Mouse (Mus musculus) heart, embryonic 15.5 days (tissue): ENCODE measurements at regions not wholly inside any gene's neighbourhood (a gene's known extent, or its start where the extent isn't known, plus 50 kb on each side); places are given as distances from the start of the nearest gene placed in this dataset.

Source experiments
- ATAC-seq: fragments of 200-750 bp; cut with Nextera tagmentation; replicated peaks from 2 replicates; pipeline ENCODE4 v1.8.0; 2017; ENCODE audit warnings: low read depth, moderate TSS enrichment; ENCODE audit not compliant: insufficient number of reproducible peaks, insufficient read depth, low FRiP score
- H3K27ac ChIP-seq: fragments of 300-500 bp; sonication (generic); 2 replicates; pipeline ENCODE4 v1.5.1; 2015; ENCODE audit warnings: mild to moderate bottlenecking, inconsistent platforms
- H3K27me3 ChIP-seq: fragments of 300-500 bp; sonication (generic); 2 replicates; pipeline ENCODE4 v1.6.1; 2015; ENCODE audit warnings: inconsistent platforms
- H3K36me3 ChIP-seq: fragments of 300-500 bp; sonication (generic); 2 replicates; pipeline ENCODE4 v1.6.1; 2015; ENCODE audit warnings: mild to moderate bottlenecking, inconsistent platforms
- H3K4me1 ChIP-seq: fragments of 300-500 bp; sonication (generic); replicated peaks from 2 replicates; pipeline ENCODE4 v1.6.1; 2015; ENCODE audit warnings: inconsistent platforms
- H3K4me2 ChIP-seq: fragments of 300-500 bp; sonication (generic); 2 replicates; pipeline ENCODE4 v1.6.1; 2015; ENCODE audit warnings: inconsistent platforms, mild to moderate bottlenecking, moderate library complexity
- H3K4me3 ChIP-seq: fragments of 300-500 bp; sonication (generic); 2 replicates; pipeline ENCODE4 v1.5.1; 2015; ENCODE audit warnings: mild to moderate bottlenecking, inconsistent platforms
- H3K9ac ChIP-seq: fragments of 300-500 bp; sonication (generic); 2 replicates; pipeline ENCODE4 v1.6.1; 2015; ENCODE audit warnings: mild to moderate bottlenecking, inconsistent platforms
- H3K9me3 ChIP-seq: fragments of 300-500 bp; sonication (generic); replicated peaks from 2 replicates; pipeline ENCODE4 v1.6.1; 2016; ENCODE audit warnings: inconsistent platforms
- WGBS: fragments of 180-500 bp; shearing (Covaris S2); methylation state at CpG from one replicate; pipeline ENCODE4 v1.1.7; 2015; ENCODE audit warnings: mixed read lengths; 5-methylcytosine and 5-hydroxymethylcytosine counted together

DNA sequence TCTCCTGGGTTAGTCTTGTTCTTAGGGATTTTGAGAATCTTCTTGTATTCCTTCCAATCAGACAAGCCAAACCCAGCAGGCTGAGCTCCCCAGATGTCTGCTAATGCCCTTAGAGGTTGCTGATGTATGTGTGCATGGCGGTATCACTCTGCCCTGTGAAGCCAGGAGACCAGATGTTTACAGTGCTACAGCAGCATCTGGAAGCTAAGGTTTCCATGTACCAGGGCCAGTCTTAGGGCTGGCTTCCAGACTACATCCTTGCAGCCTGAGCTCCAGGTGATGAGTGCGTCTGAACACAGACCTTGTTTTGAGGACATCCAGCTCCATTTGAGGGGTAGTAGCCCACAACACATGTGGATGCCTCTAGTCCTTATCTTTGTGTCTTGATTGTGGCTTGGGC, 241.7 kb downstream of the Ttc32 start:
- Histone ChIP-seq H3K4me1 (peaks cover 9% of the 10 kb centered on the region), H3K4me2 (no peak overlapping the region), H3K9ac (no peak overlapping the region), H3K9me3 (no peaks in the 10 kb centered on the region), H3K4me3 (no peak overlapping the region), H3K36me3 (no peaks in the 10 kb centered on the region), H3K27ac (no peak overlapping the region), H3K27me3 (no peaks in the 10 kb centered on the region)
- WGBS: 85% methylated on average over 2 of the region's 2 CpGs
- ATAC-seq: no peak

DNA sequence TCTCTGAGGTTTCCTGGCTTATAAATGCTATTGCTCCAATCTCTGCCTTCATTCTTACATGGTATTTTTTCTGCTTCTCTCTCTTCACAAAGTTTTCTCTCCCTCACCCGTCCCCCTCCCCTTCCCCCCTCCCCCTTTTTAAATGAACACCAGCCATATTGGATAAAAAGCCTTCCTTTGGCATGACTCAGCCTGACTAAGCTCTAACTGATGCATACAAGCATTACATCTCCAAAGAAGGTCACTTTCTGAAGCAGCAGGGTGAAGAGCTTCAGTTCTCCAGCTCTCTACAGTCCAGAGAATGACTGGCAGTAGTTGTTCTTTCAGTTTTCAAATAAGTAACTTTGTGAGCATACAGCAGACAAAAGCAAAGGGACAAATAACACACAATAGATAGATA, 244.4 kb downstream of the Ttc32 start:
- 50% methylated on average over 1 of the region's 1 CpGs for WGBS
- H3K4me3 ChIP-seq: no peak overlapping the region
- H3K27ac ChIP-seq: no peak overlapping the region
- H3K4me1 ChIP-seq: peaks cover 9% of the 10 kb centered on the region
- no peak overlapping the region for H3K4me2 ChIP-seq
- no peaks in the 10 kb centered on the region for H3K27me3 ChIP-seq
- no peak for ATAC-seq
- H3K36me3 ChIP-seq: no peaks in the 10 kb centered on the region
- no peaks in the 10 kb centered on the region for H3K9me3 ChIP-seq
- H3K9ac ChIP-seq: no peak overlapping the region

DNA sequence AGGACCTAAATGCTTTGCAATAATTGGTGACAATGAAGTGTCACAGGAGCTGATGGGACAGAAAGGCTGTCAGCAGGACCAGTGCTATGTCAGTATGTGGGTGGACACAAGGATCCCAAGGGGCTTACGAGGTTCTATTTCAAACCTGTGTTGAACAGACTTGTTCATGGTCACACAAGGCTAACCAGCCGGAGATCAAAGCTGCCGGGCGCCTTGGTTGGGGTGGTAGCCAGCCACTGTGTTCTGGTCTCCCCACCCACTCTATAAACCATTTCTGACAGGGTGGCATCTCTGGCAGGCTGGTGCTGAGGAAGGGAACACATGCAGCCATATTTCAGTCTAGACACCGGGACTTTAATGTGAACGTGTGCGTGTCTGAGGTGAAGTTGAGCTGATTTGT, 245.9 kb downstream of the Ttc32 start:
- Histone ChIP-seq H3K4me3 (no peak overlapping the region), H3K4me1 (peaks cover 8% of the 10 kb centered on the region), H3K36me3 (no peaks in the 10 kb centered on the region), H3K9ac (no peak overlapping the region), H3K27ac (no peak overlapping the region), H3K9me3 (no peaks in the 10 kb centered on the region), H3K4me2 (no peak overlapping the region), H3K27me3 (no peaks in the 10 kb centered on the region)
- 91% methylated on average over 7 of the region's 7 CpGs for WGBS
- no peak for ATAC-seq

DNA sequence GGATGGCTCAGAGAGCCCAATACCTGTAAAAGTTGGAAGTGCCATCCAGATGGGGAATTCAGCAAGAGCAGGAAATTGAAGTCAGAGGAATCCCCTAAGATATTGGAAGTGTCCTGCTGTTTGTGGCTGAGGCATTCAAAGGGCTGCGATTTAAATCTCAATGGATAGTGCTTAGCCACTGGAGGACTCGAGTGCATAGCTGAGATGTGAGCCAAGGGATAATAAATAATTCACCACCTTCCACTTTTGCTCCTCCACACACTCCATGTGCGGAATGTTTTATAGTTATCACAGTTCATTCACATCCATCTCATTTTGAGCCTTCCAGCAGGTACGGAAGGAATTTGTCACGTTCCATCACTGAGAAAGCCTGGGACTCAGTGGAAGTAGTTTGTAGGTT, 248.9 kb downstream of the Ttc32 start:
- no peaks in the 10 kb centered on the region for H3K27me3 ChIP-seq
- H3K36me3 ChIP-seq: no peaks in the 10 kb centered on the region
- H3K9ac ChIP-seq: no peak overlapping the region
- no peak overlapping the region for H3K27ac ChIP-seq
- 28% methylated on average over 5 of the region's 5 CpGs for WGBS
- H3K9me3 ChIP-seq: no peaks in the 10 kb centered on the region
- H3K4me3 ChIP-seq: no peak overlapping the region
- ATAC-seq: no peak
- no peaks in the 10 kb centered on the region for H3K4me1 ChIP-seq
- H3K4me2 ChIP-seq: no peak overlapping the region

DNA sequence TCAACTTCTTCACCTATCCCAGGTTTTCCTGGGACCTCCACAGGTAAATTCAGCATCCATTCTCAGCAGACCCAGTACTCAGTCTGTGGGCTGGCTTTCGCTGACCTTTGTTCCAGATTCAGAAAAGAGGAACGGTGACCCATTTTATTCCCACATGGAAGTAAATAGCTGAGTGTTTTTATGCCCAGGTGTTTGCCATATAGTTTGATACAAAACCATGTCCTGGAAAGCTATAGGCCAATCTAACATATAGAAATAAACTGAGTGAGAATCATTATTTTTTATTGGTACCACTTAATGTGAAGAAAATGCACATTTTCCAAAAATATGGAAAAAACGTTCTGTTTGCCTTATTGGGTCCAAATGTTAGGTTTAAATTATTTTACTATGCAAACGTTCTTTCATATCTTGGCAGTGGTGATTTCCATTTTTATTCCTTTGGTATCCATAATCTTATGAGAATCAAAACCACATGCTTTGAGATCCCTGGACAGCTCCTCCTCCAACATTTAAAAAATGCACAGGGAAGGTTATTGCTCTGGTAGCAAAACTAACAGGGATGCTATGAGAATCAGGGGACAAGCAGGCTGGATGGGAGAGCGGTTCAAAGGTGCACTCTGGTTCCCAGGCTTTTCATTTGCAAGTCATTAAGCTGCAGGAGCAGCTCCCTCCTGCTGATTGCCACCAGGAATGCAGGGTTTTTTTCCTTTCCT, 250.3 kb downstream of the Ttc32 start:
- Histone ChIP-seq H3K27ac (no peak overlapping the region), H3K4me2 (no peak overlapping the region), H3K27me3 (no peaks in the 10 kb centered on the region), H3K4me3 (no peak overlapping the region), H3K9ac (no peak overlapping the region), H3K9me3 (no peaks in the 10 kb centered on the region), H3K4me1 (no peaks in the 10 kb centered on the region), H3K36me3 (no peaks in the 10 kb centered on the region)
- 49% methylated on average over 5 of the region's 5 CpGs for WGBS
- ATAC-seq: no peak

DNA sequence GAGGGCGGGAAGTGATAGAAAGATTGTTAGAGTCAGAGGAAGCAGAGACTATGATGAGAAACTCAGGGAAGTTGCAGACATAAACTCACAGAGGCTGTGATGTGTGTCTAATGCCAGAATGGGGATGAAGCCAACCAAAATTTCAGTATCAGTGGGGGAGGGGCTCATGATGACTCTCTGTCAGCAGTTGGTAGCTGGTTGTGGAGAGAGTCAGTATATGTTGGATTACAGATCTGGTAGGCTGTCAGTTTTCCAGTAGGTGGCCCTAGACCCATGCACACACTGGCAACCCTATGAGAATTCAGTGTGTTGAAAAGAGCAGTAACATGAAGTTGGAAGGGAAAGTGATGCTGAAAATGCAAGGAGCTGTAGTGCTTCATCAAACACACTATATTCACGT, 257.5 kb downstream of the Ttc32 start:
- no peak overlapping the region for H3K4me2 ChIP-seq
- 63% methylated on average over 2 of the region's 2 CpGs for WGBS
- no peak overlapping the region for H3K27ac ChIP-seq
- no peak overlapping the region for H3K9ac ChIP-seq
- no peaks in the 10 kb centered on the region for H3K9me3 ChIP-seq
- H3K4me3 ChIP-seq: no peak overlapping the region
- H3K36me3 ChIP-seq: no peaks in the 10 kb centered on the region
- H3K27me3 ChIP-seq: no peaks in the 10 kb centered on the region
- no peaks in the 10 kb centered on the region for H3K4me1 ChIP-seq
- no peak for ATAC-seq

DNA sequence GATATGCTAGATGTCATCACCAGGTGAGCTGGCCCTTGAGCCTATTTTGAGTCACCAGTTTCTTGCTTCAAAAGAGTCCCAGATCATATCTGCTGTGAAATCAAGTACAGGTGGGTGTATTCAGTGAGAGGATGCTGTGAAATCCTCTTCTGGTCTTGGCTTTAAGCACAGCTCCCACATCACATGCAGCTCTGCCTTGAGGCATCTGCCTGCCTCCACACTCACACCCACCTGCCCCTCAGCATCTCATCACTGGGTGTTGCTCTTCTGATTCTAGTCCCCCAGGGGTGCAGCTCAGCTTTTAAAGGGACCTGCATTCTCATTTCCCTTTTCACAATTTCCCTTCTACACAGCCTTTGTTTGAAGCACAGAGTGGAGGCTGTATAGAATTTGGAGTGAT, 262.9 kb downstream of the Ttc32 start:
- Histone ChIP-seq H3K4me1 (no peaks in the 10 kb centered on the region), H3K27ac (no peak overlapping the region)
- no peak for ATAC-seq

DNA sequence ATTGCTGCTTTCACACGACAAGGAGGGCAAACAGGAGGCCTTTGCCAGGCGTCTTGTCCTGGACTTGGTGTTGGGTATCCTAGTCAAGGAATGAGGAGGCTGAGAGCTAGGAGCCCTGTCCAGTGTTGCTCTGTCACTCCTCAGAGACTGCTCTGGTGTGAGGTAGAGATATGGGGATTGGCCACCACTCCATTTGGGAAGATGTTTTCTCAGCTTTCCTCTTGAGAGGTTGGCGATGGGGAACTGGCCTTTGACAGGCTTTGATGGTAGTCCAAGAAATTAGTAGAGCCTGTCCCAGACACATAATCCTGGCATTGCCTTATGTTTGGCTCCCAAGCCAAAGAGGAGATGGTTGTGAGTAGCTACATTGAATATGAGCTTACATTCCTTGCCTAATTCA, 265.4 kb downstream of the Ttc32 start:
- no peak overlapping the region for H3K4me2 ChIP-seq
- no peaks in the 10 kb centered on the region for H3K9me3 ChIP-seq
- WGBS: 75% methylated on average over 3 of the region's 3 CpGs

More for the DNA sequence above, 262.9 kb downstream of the Ttc32 start:
- Histone ChIP-seq H3K4me3 (no peak overlapping the region), H3K36me3 (no peaks in the 10 kb centered on the region), H3K4me2 (no peak overlapping the region), H3K9ac (no peak overlapping the region), H3K27me3 (no peaks in the 10 kb centered on the region), H3K9me3 (no peaks in the 10 kb centered on the region)

DNA sequence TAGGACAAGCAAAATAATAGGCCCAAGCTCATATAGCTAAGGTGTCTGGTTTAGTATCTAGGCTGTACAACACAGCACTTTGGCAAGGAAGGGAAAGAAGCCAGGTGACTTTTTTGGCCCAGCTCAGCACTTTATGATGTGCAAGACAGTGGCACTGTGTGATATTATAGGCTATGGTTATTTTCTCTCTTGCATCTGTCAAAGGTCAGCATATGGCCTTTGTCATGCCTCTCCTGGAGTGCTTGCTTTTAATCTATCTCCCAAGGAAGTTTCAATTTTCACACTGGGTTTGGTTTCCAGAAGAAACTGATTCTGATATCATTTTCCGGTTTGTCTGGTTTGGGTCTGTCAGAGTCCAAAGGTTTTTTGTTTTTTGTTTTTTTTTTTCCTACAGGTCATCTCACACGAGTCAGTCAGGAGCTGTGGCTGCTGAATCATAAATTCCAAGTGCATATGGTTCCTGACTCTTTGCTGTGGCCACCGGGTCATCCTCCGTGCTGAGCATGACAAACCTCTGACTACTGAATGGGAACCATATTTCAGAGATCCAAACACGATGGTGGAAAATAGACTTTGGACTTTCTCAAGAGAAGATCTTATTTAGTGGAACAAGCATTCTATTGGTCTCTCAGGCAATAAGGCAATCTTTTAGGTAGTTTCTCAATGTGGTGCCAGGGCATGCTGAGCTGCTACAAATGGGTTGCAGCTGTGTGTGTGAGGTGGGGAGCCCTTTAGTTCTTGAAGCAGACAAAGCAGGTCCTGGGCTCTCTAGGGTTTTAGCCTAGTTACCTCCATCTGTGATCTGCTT, 269.3 kb downstream of the Ttc32 start:
- Histone ChIP-seq H3K4me2 (no peak overlapping the region), H3K4me1 (no peaks in the 10 kb centered on the region), H3K36me3 (no peaks in the 10 kb centered on the region), H3K9me3 (no peaks in the 10 kb centered on the region), H3K4me3 (no peak overlapping the region), H3K27me3 (no peaks in the 10 kb centered on the region), H3K27ac (no peak overlapping the region), H3K9ac (no peak overlapping the region)
- no peak for ATAC-seq
- WGBS: 45% methylated on average over 5 of the region's 5 CpGs

More for the DNA sequence above, 265.4 kb downstream of the Ttc32 start:
- Histone ChIP-seq H3K27ac (no peak overlapping the region), H3K36me3 (no peaks in the 10 kb centered on the region), H3K9ac (no peak overlapping the region), H3K4me3 (no peak overlapping the region), H3K4me1 (no peaks in the 10 kb centered on the region), H3K27me3 (no peaks in the 10 kb centered on the region)
- no peak for ATAC-seq

DNA sequence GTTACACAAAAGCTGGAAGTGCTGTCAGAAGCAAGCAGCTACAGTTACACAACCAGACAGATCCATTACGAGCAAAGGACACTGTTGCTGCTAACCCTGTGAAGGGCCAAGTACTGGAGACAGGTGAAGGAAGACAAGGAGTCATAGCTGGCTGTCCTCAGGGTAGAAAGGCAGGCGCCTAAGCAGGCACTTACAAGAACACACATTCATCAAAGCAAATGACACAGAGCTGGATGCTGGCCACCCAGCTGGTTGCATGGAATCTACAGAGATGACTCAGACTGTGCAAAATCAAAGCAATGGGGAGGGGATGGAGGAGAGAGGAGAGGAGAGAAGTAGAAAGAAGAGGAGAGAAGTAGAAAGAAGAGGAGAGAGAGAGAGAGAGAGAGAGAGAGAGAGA, 265.8 kb upstream of the Osr1 start:
- no peak for ATAC-seq
- Histone ChIP-seq H3K4me2 (no peak overlapping the region), H3K9ac (no peak overlapping the region), H3K27me3 (no peaks in the 10 kb centered on the region), H3K36me3 (no peaks in the 10 kb centered on the region), H3K9me3 (no peaks in the 10 kb centered on the region), H3K4me1 (no peaks in the 10 kb centered on the region), H3K27ac (no peak overlapping the region), H3K4me3 (no peak overlapping the region)
- WGBS: 49% methylated on average over 2 of the region's 2 CpGs

DNA sequence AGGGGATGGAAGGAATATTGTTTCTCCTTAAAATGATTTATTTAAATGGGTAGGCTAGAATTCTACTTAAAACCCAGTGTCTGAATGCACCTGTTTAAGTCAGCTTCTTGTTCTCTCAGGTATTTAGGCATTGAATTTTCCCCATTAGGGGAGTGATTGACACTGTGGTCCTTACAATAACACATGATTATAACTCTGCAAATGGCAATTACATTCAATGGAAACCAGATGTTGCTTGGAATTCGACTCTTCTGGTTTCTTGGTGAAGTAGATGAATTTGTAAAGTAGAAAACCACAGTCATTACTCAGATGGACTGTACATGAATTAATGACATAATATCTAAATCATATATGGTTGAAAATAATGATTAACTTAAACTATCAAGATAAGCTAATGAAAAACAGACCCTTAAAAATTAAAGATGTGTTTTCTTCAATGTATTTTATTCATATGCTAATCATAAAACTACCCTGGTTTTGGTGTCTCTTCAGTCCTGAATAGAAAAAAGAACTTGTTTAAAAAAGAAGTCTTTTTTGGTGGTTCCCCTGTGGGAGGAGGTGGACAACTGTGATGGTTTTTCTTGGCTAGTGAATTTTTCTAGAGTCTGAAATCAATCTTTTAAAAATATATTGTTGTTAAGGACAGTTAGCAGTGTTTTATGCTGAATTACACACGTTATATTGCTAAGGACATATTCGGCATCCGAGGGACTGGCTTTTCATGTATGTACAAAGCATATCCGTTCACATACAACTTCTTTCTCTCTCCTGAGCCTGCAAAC, 231.8 kb upstream of the Osr1 start:
- ATAC-seq: no peak
- 75% methylated on average over 5 of the region's 5 CpGs for WGBS
- Histone ChIP-seq H3K36me3 (no peaks in the 10 kb centered on the region), H3K9me3 (no peaks in the 10 kb centered on the region), H3K27me3 (no peaks in the 10 kb centered on the region), H3K4me2 (no peak overlapping the region), H3K27ac (no peak overlapping the region), H3K9ac (no peak overlapping the region), H3K4me3 (no peak overlapping the region), H3K4me1 (no peaks in the 10 kb centered on the region)
